Mouse (Mus musculus) ES-CJ7 (cell line): ENCODE measurements around the gene Mgat4c.
"Not testable (repeated sequence)": the region's sequence is repeated elsewhere in the genome, so short reads cannot be mapped to it uniquely, and the experiment has no call there.

Source experiments
- DNase-seq: peaks from one replicate; pipeline ENCODE4 v3.0.0; 2011; ENCODE audit warnings: low read depth, low spot score

The Mgat4c gene

DNA sequence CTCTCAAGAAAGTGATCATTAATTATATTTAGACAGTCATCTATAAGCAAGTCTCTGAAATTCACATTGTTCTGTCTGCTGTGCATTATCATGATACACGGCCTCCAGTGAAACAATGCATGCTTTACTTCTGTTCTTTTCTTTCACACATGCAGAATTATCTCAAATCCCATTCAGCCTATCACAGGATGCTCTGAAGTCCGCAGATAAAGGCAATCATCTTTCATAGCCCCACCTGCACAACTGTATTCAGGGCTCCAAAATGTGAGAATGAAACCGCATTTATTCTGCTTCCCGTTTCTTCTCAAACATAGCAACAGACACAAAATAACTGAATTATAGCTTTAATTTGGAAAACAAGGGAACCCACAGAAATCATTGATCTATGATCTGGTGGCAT is 446.1 kb downstream of the Mgat4c start:
- no peak for DNase-seq

- DNase-seq = no peak
These were observed 473.6 kb downstream of the Mgat4c start for GRCm38 (mm10) chr10:102154865-102155264.

DNA sequence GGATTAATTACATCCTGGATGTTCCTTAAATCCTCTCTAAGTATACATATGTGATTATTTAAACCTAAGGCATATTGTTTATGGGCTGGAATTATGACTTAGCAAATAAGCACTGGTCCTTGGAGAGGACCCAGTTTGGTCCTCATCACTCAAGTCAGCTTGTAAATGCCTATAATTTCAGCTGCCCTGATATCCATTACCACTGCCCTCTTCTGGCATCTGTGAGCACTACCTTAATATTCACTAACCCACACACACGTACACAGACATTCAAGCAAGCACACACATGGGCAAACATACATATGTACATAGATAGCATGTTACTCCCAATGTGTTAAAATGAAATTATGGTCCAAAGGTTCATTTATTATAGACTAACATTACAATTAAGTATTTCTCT is 474.6 kb downstream of the Mgat4c start:
- DNase-seq = peak; percentile 19

GRCm38 (mm10) chr10:102158809-102159208 is 477.5 kb downstream of the Mgat4c start:
- DNase-seq = no peak

DNA sequence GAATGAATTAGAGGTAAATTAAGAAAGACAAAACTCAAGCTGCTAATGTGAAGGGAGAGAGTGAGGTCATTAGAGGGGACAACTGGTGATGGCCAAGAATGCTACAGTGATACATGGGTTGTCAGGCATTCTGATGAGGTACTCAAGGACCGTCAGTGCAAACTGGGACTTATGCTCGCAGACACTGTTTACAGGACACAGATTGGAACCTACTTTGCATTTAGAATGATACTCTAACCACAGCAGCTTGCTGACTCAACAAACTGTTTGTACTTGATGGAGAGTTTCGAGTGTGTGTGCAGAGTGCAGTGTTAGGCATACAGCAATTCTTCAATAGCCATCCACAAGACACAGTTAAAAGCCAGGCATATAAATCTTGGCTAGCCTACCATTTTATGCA is 503.4 kb downstream of the Mgat4c start:
- no peak for DNase-seq

GRCm38 (mm10) chr10:102191646-102192045 is 510.4 kb downstream of the Mgat4c start:
- no peak for DNase-seq

DNA sequence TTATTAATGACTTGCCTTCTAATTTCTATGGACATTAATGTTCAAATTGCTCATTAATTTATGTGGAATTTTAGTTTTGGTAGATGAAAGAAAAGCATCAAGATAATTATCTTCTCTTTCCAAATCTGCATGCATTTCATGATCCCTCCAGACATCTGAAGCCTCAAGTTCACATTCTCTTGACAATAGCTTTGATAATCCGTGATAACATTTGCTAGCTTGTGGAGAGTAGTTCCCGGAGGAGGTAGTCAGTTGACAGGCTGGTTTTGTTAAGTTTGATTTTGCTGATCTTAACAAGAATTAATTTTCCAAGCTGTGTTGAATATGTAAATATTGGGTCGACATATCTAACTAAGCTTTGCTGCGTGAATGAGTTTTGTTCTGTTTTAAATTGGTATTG is 515.6 kb downstream of the Mgat4c start:
- no peak for DNase-seq

GRCm38 (mm10) chr10:102238558-102239211 is 557.4 kb downstream of the Mgat4c start:
- DNase-seq = no peak

DNA sequence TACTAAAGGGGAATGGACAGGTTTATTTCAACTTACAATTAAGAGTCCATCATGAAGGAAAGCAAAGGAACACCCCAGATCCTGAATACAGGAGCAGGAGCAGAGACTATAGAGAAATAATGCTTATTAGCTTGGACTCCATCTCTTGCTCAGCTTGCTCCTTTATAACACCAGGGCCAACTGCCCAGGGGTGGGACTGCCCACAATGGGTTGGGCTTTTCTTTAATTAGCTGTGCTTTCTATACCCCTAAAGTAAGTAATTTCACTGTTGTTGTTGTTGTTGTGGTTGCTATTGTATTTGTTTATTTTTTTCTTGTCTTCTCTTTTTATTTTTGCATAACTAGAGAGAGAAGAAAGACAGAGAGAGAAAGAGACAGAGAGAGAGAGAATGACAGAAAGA is 562.6 kb downstream of the Mgat4c start:
- DNase-seq = no peak

DNA sequence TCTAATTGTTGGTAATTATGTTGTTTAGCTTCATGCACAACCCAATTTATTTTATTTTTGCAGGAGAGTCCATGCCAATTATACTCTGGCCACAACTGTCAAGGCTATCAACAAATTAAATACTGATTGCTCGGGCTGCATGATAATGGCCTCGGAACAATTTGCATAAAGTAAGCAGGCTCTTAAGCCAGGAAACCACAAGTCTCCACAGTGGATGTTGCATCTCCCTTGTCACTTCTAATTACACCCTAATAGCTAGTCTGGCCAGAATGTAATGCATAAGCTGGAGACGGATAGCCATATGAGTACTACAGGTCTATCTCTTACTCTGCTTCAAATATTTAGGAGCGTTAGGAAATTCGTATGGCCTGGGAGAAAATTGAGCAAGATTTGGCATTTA is 563.3 kb downstream of the Mgat4c start:
- DNase-seq = no peak

DNA sequence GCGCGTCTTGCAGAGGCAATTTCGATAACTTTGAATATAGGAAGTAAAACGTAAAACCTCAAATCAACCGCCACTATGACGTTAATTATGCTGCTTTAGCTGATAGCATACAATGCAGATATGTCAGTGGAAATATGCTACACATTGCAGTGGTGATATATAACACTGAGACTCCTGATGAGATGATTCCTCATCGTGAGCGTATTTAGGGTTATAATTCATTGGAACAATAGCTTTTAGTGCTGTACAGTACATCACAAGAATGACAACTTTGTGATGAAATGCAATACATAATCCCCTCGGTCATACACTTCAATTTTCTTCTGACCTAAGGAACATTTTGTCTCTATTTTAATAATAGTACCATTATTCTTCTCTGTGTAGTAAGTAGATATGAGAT is 564.0 kb downstream of the Mgat4c start:
- DNase-seq = no peak

DNA sequence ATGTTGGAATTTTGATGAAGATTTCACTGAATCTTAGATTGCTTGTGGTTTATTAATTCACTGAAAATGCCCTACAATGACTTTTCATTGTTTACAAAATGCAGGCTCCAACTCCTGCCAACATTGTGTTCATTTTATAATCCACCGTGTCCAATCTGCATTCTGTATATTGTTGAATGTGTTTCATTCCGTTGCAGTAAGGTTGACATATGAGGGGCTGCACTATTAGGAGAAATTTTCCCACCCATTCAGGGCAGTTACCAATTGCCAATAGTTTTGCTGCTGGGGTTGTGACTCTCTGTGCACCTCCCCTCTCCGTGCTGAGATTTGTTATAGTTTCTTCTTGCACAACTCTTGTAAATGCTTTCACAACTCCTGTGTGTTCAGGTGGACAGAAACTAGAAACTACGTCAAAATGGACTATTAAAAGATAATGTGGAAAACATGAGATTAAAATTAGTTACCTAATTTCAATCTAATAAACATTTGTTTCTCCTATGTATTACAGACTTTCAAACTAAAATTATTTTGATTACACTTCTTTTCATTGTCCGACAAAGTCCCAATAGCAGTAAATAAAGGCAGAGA is 627.7 kb downstream of the Mgat4c start:
- DNase-seq = no peak

GRCm38 (mm10) chr10:102365685-102366381 is 684.5 kb downstream of the Mgat4c start:
- DNase-seq = no peak

- DNase-seq = peak; percentile 82
These were observed 689.3 kb downstream of the Mgat4c start for GRCm38 (mm10) chr10:102370576-102370975.

DNA sequence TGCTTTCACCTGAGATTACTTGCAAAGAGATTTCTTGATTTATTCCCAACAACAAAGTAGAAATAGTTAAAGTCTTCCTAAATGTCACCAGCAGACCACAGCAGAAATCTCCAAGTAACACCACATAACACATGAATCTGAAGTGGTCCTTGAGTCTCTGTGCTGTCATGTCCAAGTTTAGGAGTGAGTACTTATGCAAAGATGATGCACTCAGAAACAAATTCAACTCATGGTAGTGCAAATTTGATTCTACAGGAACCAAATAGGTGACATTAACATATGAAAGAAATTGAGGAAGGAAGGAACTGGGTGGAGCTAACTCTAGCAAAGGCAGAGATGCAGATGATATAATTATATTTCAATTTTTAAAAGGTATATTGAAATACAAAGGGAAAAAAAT is 690.8 kb downstream of the Mgat4c start:
- DNase-seq = peak; percentile 65

DNA sequence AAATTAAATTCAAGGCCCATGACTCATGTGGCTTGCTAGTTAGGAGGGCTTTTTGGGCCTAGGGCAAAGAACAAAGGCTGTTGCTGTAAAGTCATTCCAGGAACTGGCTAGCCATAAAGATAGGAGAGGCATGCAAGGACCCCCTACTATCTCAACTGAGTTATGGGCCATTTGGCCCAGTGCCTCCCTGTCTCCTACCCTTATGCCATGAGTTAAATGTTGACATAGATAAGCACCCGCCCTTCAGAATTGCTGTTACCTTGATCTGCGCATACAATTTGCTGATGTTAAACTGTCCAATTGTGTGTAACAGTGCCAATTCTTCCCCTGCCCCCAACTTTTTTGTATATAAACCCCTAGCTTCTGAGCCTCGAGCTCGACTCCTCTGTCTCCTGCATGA is 692.8 kb downstream of the Mgat4c start:
- DNase-seq = peak; percentile 14

GRCm38 (mm10) chr10:102377377-102377776 is 696.1 kb downstream of the Mgat4c start:
- DNase-seq = no peak

GRCm38 (mm10) chr10:102389223-102389622 is 707.9 kb downstream of the Mgat4c start:
- no peak for DNase-seq

GRCm38 (mm10) chr10:102417654-102418272 is 736.5 kb downstream of the Mgat4c start:
- no peak for DNase-seq

GRCm38 (mm10) chr10:102435048-102435447 is 753.8 kb downstream of the Mgat4c start:
- DNase-seq = peak; percentile 18

- not testable (repeated sequence) for DNase-seq
These were observed 754.2 kb downstream of the Mgat4c start for GRCm38 (mm10) chr10:102435467-102435866.
